Mouse (Mus musculus): ENCODE results near the gene Osbpl9. TPM values are rescaled to one million over a fixed set of nuclear protein-coding genes. Genes with fewer than 3 reads are reported as not detected.
A peak's percentile ranks its signal among the peaks of the same experiment; 100 is the strongest.

Osbpl9 gene
- polyA plus RNA-seq, 1 experiment from 2014 or later = 60.0 TPM

GRCm38 (mm10) chr4:109225606-109226005 is 23.5 kb upstream of the Osbpl9 start:
- Histone ChIP-seq H3K27ac (ENCODE audit: low read depth) (peak overlapping the region; percentile 67; the same call in 1 of the 2 replicates), H3K9ac (no peak overlapping the region), H3K27me3 (ENCODE audit: insufficient read depth, low read length) (no peaks in the 10 kb centered on the region), H3K4me2 (no peak overlapping the region), H3K9me3 (ENCODE audit: low read depth, low read length) (no peaks in the 10 kb centered on the region), H3K4me1 (ENCODE audit: insufficient read depth) (peaks cover 4% of the 10 kb centered on the region; the same call in 1 of the 2 replicates), H3K4me3 (ENCODE audit: low read depth, low read length) (no peak overlapping the region), H3K36me3 (ENCODE audit: insufficient read depth) (no peaks in the 10 kb centered on the region)
- ATAC-seq (ENCODE audit: insufficient read depth) = peak; percentile 80
- 46% methylated on average over 6 of the region's 6 CpGs for WGBS
- DNase-seq = peak; percentile 39
- TF ChIP-seq CTCF (IDR thresholded peaks at IDR 0.05; ENCODE audit: low read depth) = no peak

GRCm38 (mm10) chr4:109224762-109225552 is 22.9 kb upstream of the Osbpl9 start:
- no peaks in the 10 kb centered on the region for H3K9me3 ChIP-seq (ENCODE audit: low read depth, low read length)
- DNase-seq (peak; percentile 84), ATAC-seq (ENCODE audit: insufficient read depth) (peak; percentile 91)
- no peaks in the 10 kb centered on the region for H3K27me3 ChIP-seq (ENCODE audit: insufficient read depth, low read length)
- peaks cover 4% of the 10 kb centered on the region; the same call in 1 of the 2 replicates for H3K4me1 ChIP-seq (ENCODE audit: insufficient read depth)
- no peak overlapping the region for H3K4me2 ChIP-seq
- 0 out of 2 replicates have a peak overlapping the region, but pooled peaks have one; percentile 13 for H3K9ac ChIP-seq
- no peak overlapping the region for H3K4me3 ChIP-seq (ENCODE audit: low read depth, low read length)
- no peaks in the 10 kb centered on the region for H3K36me3 ChIP-seq (ENCODE audit: insufficient read depth)
- no peak for TF ChIP-seq CTCF (IDR thresholded peaks at IDR 0.05; ENCODE audit: low read depth)
- WGBS = 47% methylated on average over 13 of the region's 13 CpGs
- H3K27ac ChIP-seq (ENCODE audit: low read depth) = peak overlapping the region; percentile 67; the same call in 1 of the 2 replicates

GRCm38 (mm10) chr4:109222001-109222400 is 19.9 kb upstream of the Osbpl9 start:
- Histone ChIP-seq H3K9me3 (ENCODE audit: low read depth, low read length) (no peaks in the 10 kb centered on the region), H3K36me3 (ENCODE audit: insufficient read depth) (no peaks in the 10 kb centered on the region), H3K4me1 (ENCODE audit: insufficient read depth) (peaks cover 4% of the 10 kb centered on the region; the same call in 1 of the 2 replicates), H3K27ac (ENCODE audit: low read depth) (no peak overlapping the region), H3K4me3 (ENCODE audit: low read depth, low read length) (no peak overlapping the region), H3K4me2 (no peak overlapping the region), H3K9ac (no peak overlapping the region), H3K27me3 (ENCODE audit: insufficient read depth, low read length) (no peaks in the 10 kb centered on the region)
- 77% methylated on average over 3 of the region's 3 CpGs for WGBS
- TF ChIP-seq CTCF (IDR thresholded peaks at IDR 0.05; ENCODE audit: low read depth) = no peak
- DNase-seq (no peak), ATAC-seq (ENCODE audit: insufficient read depth) (no peak)

GRCm38 (mm10) chr4:109220441-109220940 is 18.4 kb upstream of the Osbpl9 start:
- Histone ChIP-seq H3K4me3 (ENCODE audit: low read depth, low read length) (no peak overlapping the region), H3K27me3 (ENCODE audit: insufficient read depth, low read length) (no peaks in the 10 kb centered on the region), H3K9me3 (ENCODE audit: low read depth, low read length) (no peaks in the 10 kb centered on the region), H3K4me1 (ENCODE audit: insufficient read depth) (no peaks in the 10 kb centered on the region; the same call in 1 of the 2 replicates), H3K27ac (ENCODE audit: low read depth) (no peak overlapping the region), H3K36me3 (ENCODE audit: insufficient read depth) (no peaks in the 10 kb centered on the region), H3K9ac (no peak overlapping the region), H3K4me2 (no peak overlapping the region)
- no peak for ATAC-seq (ENCODE audit: insufficient read depth)
- no peak for DNase-seq
- TF ChIP-seq CTCF (IDR thresholded peaks at IDR 0.05; ENCODE audit: low read depth) = no peak
- 63% methylated on average over 14 of the region's 14 CpGs for WGBS

GRCm38 (mm10) chr4:109218008-109218407 is 15.9 kb upstream of the Osbpl9 start:
- Histone ChIP-seq H3K36me3 (ENCODE audit: insufficient read depth) (no peaks in the 10 kb centered on the region), H3K9me3 (ENCODE audit: low read depth, low read length) (no peaks in the 10 kb centered on the region), H3K4me3 (ENCODE audit: low read depth, low read length) (no peak overlapping the region), H3K27ac (ENCODE audit: low read depth) (no peak overlapping the region), H3K4me1 (ENCODE audit: insufficient read depth) (no peaks in the 10 kb centered on the region), H3K4me2 (no peak overlapping the region), H3K9ac (no peak overlapping the region), H3K27me3 (ENCODE audit: insufficient read depth, low read length) (no peaks in the 10 kb centered on the region)
- 77% methylated on average over 7 of the region's 7 CpGs for WGBS
- no peak for TF ChIP-seq CTCF (IDR thresholded peaks at IDR 0.05; ENCODE audit: low read depth)
- DNase-seq = no peak
- no peak for ATAC-seq (ENCODE audit: insufficient read depth)

- no peaks in the 10 kb centered on the region for H3K27me3 ChIP-seq (ENCODE audit: insufficient read depth, low read length)
- no peaks in the 10 kb centered on the region for H3K36me3 ChIP-seq (ENCODE audit: insufficient read depth)
- H3K9me3 ChIP-seq (ENCODE audit: low read depth, low read length) = no peaks in the 10 kb centered on the region
- no peak overlapping the region for H3K9ac ChIP-seq
- H3K4me2 ChIP-seq = no peak overlapping the region
- no peak for DNase-seq
- no peak for TF ChIP-seq CTCF (IDR thresholded peaks at IDR 0.05; ENCODE audit: low read depth)
- H3K4me1 ChIP-seq (ENCODE audit: insufficient read depth) = no peaks in the 10 kb centered on the region
- no peak for ATAC-seq (ENCODE audit: insufficient read depth)
- H3K4me3 ChIP-seq (ENCODE audit: low read depth, low read length) = no peak overlapping the region
- no peak overlapping the region for H3K27ac ChIP-seq (ENCODE audit: low read depth)
- WGBS = 64% methylated on average over 3 of the region's 3 CpGs
Measured at GRCm38 (mm10) chr4:109213986-109214385, 11.9 kb upstream of the Osbpl9 start.

GRCm38 (mm10) chr4:109210881-109211280 is 8.8 kb upstream of the Osbpl9 start:
- 70% methylated on average over 4 of the region's 4 CpGs for WGBS
- H3K9ac ChIP-seq = no peak overlapping the region
- H3K4me1 ChIP-seq (ENCODE audit: insufficient read depth) = no peaks in the 10 kb centered on the region
- H3K4me3 ChIP-seq (ENCODE audit: low read depth, low read length) = no peak overlapping the region
- no peak for DNase-seq
- no peak overlapping the region for H3K4me2 ChIP-seq
- no peaks in the 10 kb centered on the region for H3K9me3 ChIP-seq (ENCODE audit: low read depth, low read length)
- ATAC-seq (ENCODE audit: insufficient read depth) = no peak
- H3K27ac ChIP-seq (ENCODE audit: low read depth) = no peak overlapping the region
- H3K36me3 ChIP-seq (ENCODE audit: insufficient read depth) = no peaks in the 10 kb centered on the region
- no peak for TF ChIP-seq CTCF (IDR thresholded peaks at IDR 0.05; ENCODE audit: low read depth)
- H3K27me3 ChIP-seq (ENCODE audit: insufficient read depth, low read length) = no peaks in the 10 kb centered on the region
